Mouse (Mus musculus) midbrain, embryonic 12.5 days (tissue): ENCODE results near the gene Ube2q2. TPM values are rescaled to one million over a fixed set of nuclear protein-coding genes. Genes with fewer than 3 reads are reported as not detected.
"Not testable (repeated sequence)": the region's sequence is repeated elsewhere in the genome, so short reads cannot be mapped to it uniquely, and the experiment has no call there.

Source experiments
- ATAC-seq: fragments of 200-750 bp; cut with Nextera tagmentation; 2 replicates; pipeline ENCODE4 v1.8.0; 2017; ENCODE audit warnings: low read depth, moderate TSS enrichment, moderate library complexity; ENCODE audit not compliant: low FRiP score
- H3K27ac ChIP-seq: fragments of 300-500 bp; sonication (generic); replicated peaks from 2 replicates; pipeline ENCODE4 v1.5.1; 2016; ENCODE audit warnings: mild to moderate bottlenecking
- H3K27me3 ChIP-seq: fragments of 300-500 bp; sonication (generic); 2 replicates; pipeline ENCODE4 v1.6.1; 2016; ENCODE audit warnings: mild to moderate bottlenecking
- H3K36me3 ChIP-seq: fragments of 300-500 bp; sonication (generic); 2 replicates; pipeline ENCODE4 v1.6.1; 2016
- H3K4me1 ChIP-seq: fragments of 300-500 bp; sonication (generic); 2 replicates; pipeline ENCODE4 v1.6.1; 2016
- H3K4me2 ChIP-seq: fragments of 300-500 bp; sonication (generic); replicated peaks from 2 replicates; pipeline ENCODE4 v1.6.1; 2016; ENCODE audit warnings: mild to moderate bottlenecking, moderate library complexity
- H3K4me3 ChIP-seq: fragments of 300-500 bp; sonication (generic); 2 replicates; pipeline ENCODE4 v1.5.1; 2016; ENCODE audit warnings: mild to moderate bottlenecking
- H3K9ac ChIP-seq: fragments of 300-500 bp; sonication (generic); replicated peaks from 2 replicates; pipeline ENCODE4 v1.6.1; 2016; ENCODE audit warnings: mild to moderate bottlenecking, moderate library complexity
- H3K9me3 ChIP-seq: fragments of 300-500 bp; sonication (generic); 2 replicates; pipeline ENCODE4 v1.6.1; 2016; ENCODE audit warnings: mild to moderate bottlenecking
- WGBS: fragments of 180-500 bp; shearing (Covaris S2); methylation state at CpG from one replicate; pipeline ENCODE4 v1.1.7; 2016; 5-methylcytosine and 5-hydroxymethylcytosine counted together
- polyA plus RNA-seq: library from polyadenylated mRNA; unstranded; fragments of >200 nt; fragmentation: Nextera tagmentation; extraction: Ambion mirVana; gene quantifications from 2 replicates; pipeline ENCODE4 v1.2.1, GENCODE M21; 2016

Gene Ube2q2
- 47.0 and 48.6 TPM in 2 replicates for polyA plus RNA-seq

DNA sequence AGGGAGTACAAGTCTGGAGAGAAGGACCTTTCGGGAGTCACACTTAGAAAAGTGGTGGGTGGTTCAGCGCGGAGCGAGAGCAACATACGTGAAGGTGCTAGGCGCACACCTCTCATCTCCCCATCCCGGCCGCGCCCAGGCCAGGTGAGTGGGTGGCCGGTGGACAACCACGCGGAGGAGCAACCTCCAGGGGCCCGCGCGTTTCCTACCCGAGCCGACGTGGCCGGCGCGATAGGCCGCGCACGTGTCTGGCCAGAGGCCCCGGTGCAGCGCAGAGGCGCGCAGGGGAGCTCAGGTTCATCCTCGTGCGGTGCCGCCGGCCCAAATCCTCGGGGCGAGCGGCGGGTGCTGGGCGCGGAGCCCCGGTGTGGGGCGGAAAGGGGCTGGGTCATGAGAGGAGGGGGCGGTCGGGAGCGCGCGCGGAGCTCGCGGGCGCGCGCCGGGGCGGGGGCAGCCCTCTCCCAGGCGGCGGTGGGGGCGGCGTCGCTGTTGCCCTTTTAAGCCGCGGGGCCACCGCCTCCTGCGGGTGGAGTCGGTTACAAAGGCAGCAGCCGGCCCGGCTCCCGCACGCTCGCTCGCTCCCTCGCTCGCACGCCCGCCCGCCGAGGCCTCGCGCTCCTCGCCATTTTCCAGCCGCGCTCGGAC is at the start of gene Ube2q2:
Gene Ube2q2 (plus strand): TSS at position 1 of the 645 bp plus-strand sequence.
- ATAC-seq = peak; percentile 84
- H3K9ac ChIP-seq = peak within 1 kb of the TSS; percentile 93

DNA sequence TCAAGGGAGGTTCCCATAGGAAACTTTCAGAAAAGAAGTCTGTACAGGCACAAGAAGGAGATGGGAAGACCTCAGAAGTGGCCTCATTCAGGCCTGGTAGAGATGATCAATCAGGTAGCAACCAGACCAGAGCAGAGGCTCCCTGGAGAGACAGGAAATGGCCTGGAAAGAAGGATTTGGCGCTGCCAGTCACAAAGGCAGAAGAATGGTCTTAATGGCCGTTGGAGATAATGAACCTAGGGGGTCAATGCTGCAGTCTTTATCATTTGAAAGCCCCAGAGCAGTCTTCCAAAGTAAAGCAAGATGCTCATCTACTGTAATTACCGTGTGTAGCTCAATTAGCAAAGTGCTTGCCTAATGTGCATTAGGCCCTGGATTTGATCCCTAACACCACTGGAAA is 47.5 kb upstream of the Ube2q2 start:
- Histone ChIP-seq H3K27me3 (no peaks in the 10 kb centered on the region), H3K36me3 (no peaks in the 10 kb centered on the region), H3K4me3 (no peak overlapping the region), H3K4me1 (no peaks in the 10 kb centered on the region), H3K4me2 (no peak overlapping the region), H3K9me3 (no peaks in the 10 kb centered on the region), H3K9ac (no peak overlapping the region), H3K27ac (no peak overlapping the region)
- WGBS = 59% methylated on average over 3 of the region's 3 CpGs
- ATAC-seq = no peak

More for the DNA sequence above, at the start of gene Ube2q2:
- H3K27me3 ChIP-seq = peaks cover 12% of the 10 kb centered on the region; the same call in 1 of the 2 replicates
- H3K36me3 ChIP-seq = no peaks in the 10 kb centered on the region
- peak within 1 kb of the TSS; percentile 89 for H3K4me3 ChIP-seq
- peak within 1 kb of the TSS; percentile 87 for H3K27ac ChIP-seq
- H3K4me2 ChIP-seq = peak within 1 kb of the TSS; percentile 80
- 1% methylated on average over 58 of the region's 81 CpGs for WGBS
- H3K4me1 ChIP-seq = peaks cover 21% of the 10 kb centered on the region
- no peaks in the 10 kb centered on the region for H3K9me3 ChIP-seq

GRCm38 (mm10) chr9:55102186-55102835 is 46.3 kb upstream of the Ube2q2 start:
- Histone ChIP-seq H3K4me3 (no peak overlapping the region), H3K4me1 (no peaks in the 10 kb centered on the region), H3K4me2 (no peak overlapping the region), H3K27me3 (no peaks in the 10 kb centered on the region), H3K27ac (no peak overlapping the region), H3K9me3 (no peaks in the 10 kb centered on the region), H3K9ac (no peak overlapping the region), H3K36me3 (no peaks in the 10 kb centered on the region)
- WGBS = 93% methylated on average over 8 of the region's 8 CpGs
- no peak for ATAC-seq

DNA sequence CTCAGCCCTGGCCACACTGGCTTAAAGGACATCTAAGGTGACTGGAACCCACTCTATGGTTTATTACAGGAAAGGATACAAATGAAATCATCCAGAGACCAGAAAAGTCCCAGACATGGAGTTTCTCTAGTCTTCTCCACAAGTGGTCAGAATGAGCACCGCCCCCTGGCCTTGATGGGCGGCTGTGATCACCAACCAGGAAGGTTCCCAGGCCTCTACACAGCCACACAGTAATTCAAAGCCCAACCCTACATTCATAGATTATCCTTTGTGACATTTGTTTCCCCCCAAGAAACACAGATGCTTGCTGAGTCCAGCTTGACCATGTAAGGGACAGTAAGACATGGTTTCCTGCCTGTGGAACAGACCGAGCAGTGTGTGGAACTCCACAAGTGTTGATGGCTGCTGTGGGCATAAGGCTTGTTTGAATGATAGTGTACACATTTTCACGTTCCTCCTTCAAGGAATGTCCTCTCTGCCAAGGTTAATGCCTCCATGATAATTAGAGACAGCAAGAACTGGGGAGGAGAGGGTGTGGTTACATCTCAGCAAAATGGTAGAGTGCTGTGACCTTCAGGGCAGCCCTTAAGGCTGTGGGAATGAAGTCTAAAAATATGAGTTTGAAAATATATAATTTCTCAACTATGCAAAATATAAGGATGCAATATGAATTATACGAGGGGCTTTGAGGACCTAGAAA is 45.6 kb upstream of the Ube2q2 start:
- H3K4me1 ChIP-seq = no peaks in the 10 kb centered on the region
- H3K9me3 ChIP-seq = no peaks in the 10 kb centered on the region

DNA sequence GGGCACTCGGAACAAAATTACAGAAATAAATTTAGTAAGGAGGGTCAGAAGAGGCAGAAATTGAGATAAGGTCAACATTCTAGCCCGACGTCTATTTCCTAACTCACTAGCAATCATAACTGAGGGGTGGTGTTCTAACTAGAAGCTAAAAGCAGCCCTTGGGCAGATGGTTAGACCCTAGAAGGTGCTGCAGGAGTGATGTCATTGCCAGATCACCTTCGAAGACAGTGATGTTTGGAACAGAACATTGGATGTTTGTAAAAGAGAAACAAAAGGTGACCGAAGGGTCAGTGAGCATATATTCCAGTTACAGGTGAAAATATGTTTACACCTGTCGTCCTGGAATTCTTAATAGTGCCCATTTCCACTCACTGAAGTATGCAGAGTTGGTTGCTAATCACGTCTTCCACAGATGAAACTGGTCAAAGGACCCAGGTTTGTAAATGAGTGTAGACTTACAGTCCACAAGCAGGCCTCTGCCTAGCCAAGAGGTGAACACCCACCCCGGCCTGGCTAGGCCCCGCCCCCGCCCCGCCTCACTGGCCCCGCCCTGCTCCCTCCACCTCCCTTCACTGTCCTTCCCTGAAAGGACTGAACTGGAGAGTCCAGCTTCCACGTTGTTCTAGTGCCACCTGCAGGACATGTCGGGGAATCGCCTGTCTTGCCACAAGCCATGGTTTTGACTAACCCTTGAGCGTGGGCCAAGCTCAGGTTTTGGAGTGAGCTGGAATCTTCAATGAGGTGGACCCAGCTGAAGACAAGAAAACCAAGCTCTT is 38.4 kb upstream of the Ube2q2 start:
- Histone ChIP-seq H3K4me2 (no peak overlapping the region), H3K36me3 (no peaks in the 10 kb centered on the region), H3K27ac (no peak overlapping the region), H3K9me3 (no peaks in the 10 kb centered on the region), H3K9ac (no peak overlapping the region), H3K4me3 (no peak overlapping the region), H3K4me1 (no peaks in the 10 kb centered on the region), H3K27me3 (peaks cover 8% of the 10 kb centered on the region)
- ATAC-seq = peak; percentile 93
- 33% methylated on average over 16 of the region's 16 CpGs for WGBS

More for the DNA sequence above, 45.6 kb upstream of the Ube2q2 start:
- H3K9ac ChIP-seq = no peak overlapping the region
- 89% methylated on average over 5 of the region's 5 CpGs for WGBS
- no peak overlapping the region for H3K4me3 ChIP-seq
- H3K27me3 ChIP-seq = no peaks in the 10 kb centered on the region
- no peak for ATAC-seq
- no peak overlapping the region for H3K27ac ChIP-seq
- H3K4me2 ChIP-seq = no peak overlapping the region
- H3K36me3 ChIP-seq = no peaks in the 10 kb centered on the region

GRCm38 (mm10) chr9:55110835-55111217 is 37.8 kb upstream of the Ube2q2 start:
- H3K9me3 ChIP-seq, ATAC-seq, H3K4me3 ChIP-seq, H3K4me1 ChIP-seq, H3K4me2 ChIP-seq, H3K27ac ChIP-seq, H3K27me3 ChIP-seq, H3K36me3 ChIP-seq, H3K9ac ChIP-seq: not testable (repeated sequence)
- WGBS = 22% methylated on average over 3 of the region's 3 CpGs

- no peak overlapping the region for H3K9ac ChIP-seq
- ATAC-seq = no peak
- H3K4me3 ChIP-seq = no peak overlapping the region
- peaks cover under 1% of the 10 kb centered on the region; the same call in 1 of the 2 replicates for H3K27me3 ChIP-seq
- 83% methylated on average over 1 of the region's 1 CpGs for WGBS
- no peaks in the 10 kb centered on the region for H3K9me3 ChIP-seq
- H3K4me2 ChIP-seq = no peak overlapping the region
- H3K36me3 ChIP-seq = no peaks in the 10 kb centered on the region
- H3K27ac ChIP-seq = no peak overlapping the region
- H3K4me1 ChIP-seq = no peaks in the 10 kb centered on the region
Measured at GRCm38 (mm10) chr9:55114752-55115151, 33.9 kb upstream of the Ube2q2 start.

GRCm38 (mm10) chr9:55117293-55118055 is 31.2 kb upstream of the Ube2q2 start:
- no peak overlapping the region for H3K27ac ChIP-seq
- H3K9me3 ChIP-seq = no peaks in the 10 kb centered on the region
- H3K4me2 ChIP-seq = no peak overlapping the region
- WGBS = 84% methylated on average over 5 of the region's 5 CpGs
- ATAC-seq = no peak
- no peak overlapping the region for H3K9ac ChIP-seq
- no peaks in the 10 kb centered on the region for H3K27me3 ChIP-seq
- H3K4me3 ChIP-seq = no peak overlapping the region
- H3K4me1 ChIP-seq = no peaks in the 10 kb centered on the region
- H3K36me3 ChIP-seq = no peaks in the 10 kb centered on the region

GRCm38 (mm10) chr9:55122586-55122985 is 26.1 kb upstream of the Ube2q2 start:
- no peak for ATAC-seq
- no peaks in the 10 kb centered on the region for H3K27me3 ChIP-seq
- no peak overlapping the region for H3K4me3 ChIP-seq
- H3K4me1 ChIP-seq = no peaks in the 10 kb centered on the region
- no peaks in the 10 kb centered on the region for H3K36me3 ChIP-seq
- H3K27ac ChIP-seq = no peak overlapping the region
- 77% methylated on average over 3 of the region's 3 CpGs for WGBS
- H3K4me2 ChIP-seq = no peak overlapping the region
- H3K9me3 ChIP-seq = no peaks in the 10 kb centered on the region
- no peak overlapping the region for H3K9ac ChIP-seq

GRCm38 (mm10) chr9:55125735-55126134 is 22.9 kb upstream of the Ube2q2 start:
- no peaks in the 10 kb centered on the region for H3K4me1 ChIP-seq
- H3K36me3 ChIP-seq = no peaks in the 10 kb centered on the region
- no peak for ATAC-seq
- no peak overlapping the region for H3K27ac ChIP-seq
- H3K27me3 ChIP-seq = no peaks in the 10 kb centered on the region
- WGBS = 90% methylated on average over 7 of the region's 7 CpGs
- H3K9me3 ChIP-seq = no peaks in the 10 kb centered on the region
- H3K4me2 ChIP-seq = no peak overlapping the region
- H3K4me3 ChIP-seq = no peak overlapping the region
- H3K9ac ChIP-seq = no peak overlapping the region

- no peak overlapping the region for H3K4me2 ChIP-seq
- H3K4me3 ChIP-seq = no peak overlapping the region
- H3K4me1 ChIP-seq = no peaks in the 10 kb centered on the region
- H3K9ac ChIP-seq = no peak overlapping the region
- WGBS = 94% methylated on average over 1 of the region's 1 CpGs
- no peaks in the 10 kb centered on the region for H3K36me3 ChIP-seq
- H3K27ac ChIP-seq = no peak overlapping the region
- no peaks in the 10 kb centered on the region for H3K9me3 ChIP-seq
- H3K27me3 ChIP-seq = no peaks in the 10 kb centered on the region
- no peak for ATAC-seq
Measured at GRCm38 (mm10) chr9:55126295-55126694, 22.4 kb upstream of the Ube2q2 start.
